Mouse (Mus musculus) right cerebral cortex, postnatal 36 days (tissue): ENCODE measurements at regions not wholly inside any gene's neighbourhood (a gene's known extent, or its start where the extent isn't known, plus 50 kb on each side); places are given as distances from the start of the nearest gene placed in this dataset.

Source experiments
- DNase-seq, 2 experiments: peaks; one replicate each; pipeline ENCODE4 v3.0.0; 2022; ENCODE audit warnings: low spot score in 2 of 2, mixed read lengths in 1 of 2

DNA sequence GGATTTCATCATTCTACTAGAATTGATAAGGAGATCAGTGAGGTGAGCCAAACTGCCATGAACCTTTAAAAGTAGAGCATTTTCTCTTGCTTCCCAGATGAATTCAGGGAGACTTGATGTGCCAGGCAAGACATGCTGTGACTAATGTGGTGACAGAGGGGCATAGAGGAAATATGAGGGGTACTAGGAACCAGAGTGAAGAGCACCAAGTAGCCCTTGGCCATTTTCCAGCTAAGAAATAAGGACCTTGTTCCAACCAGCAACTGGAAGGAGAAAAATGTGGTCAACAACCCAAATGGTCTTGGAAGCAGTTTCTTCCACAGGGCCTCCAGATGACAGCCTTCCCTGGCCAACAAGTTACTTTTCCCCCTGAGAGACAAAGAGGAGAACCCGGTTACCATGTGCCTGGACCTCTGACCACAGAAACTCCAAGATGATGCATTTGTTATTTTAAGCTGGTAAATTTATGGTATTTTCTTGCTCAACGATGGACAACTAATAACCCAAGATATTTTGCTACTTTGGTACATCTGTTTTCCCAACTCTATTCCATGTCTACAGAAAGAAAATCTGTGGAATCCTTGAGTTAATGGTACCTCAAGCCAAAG, 351.8 kb downstream of the Osr1 start:
- no peak for DNase-seq

DNA sequence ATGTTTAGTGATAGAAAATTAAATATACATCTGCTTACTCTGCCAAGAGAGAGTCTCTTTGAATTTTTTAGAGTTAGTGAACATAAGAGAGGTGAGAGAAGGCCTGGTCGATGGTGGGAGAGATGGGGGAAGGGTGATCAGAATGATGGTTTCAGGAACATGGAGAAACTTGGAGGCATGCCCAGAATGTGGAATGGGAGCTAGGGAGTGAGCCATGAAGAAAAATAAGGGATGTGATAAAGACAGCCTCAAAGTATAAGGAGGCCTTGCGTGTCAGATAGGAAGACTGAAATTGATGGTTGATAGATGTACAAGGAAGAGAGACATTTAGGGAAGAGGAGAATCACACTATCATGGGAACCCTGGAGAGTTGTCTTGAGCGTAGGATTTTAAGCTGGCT, 354.6 kb downstream of the Osr1 start:
- DNase-seq = no peak

DNA sequence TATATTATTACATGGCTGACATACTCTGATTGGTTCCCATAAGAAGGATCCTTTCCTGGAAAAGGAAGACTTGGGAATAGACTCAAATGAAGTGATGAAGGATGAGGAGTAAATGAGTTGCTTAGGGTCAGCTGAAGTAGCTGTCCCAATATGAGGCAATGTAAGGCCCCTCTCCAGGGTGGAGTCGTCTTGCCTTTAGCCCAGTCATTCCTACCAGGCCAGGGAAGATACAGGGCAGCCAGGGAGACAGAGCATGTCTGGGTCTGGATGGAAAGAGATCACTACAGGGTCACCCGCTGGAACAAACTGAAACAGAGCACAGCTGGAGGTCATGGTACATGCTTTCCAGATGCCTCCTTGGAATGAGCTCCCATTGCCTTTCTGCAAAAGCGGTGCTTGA, 364.2 kb downstream of the Osr1 start:
- no peak for DNase-seq

DNA sequence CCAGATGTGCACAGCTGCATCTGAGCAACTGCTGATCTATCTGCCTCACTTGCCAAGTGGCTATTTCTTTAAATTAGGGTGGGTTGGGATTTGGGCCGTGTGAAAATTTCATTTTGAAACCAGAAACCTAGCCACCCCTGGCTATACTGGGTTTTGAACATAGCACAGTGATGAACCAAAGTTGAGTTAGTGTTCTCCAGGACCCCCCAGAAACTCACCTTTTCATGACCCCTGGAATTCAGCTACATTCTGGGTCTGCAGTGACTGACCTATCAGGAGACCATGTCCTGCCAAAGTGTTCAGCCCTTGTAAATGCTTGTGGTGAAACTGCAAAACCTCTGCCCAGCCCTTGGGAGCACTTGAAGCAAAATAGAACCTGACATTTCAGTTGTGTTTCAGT, 371.4 kb downstream of the Osr1 start:
- DNase-seq = no peak

DNA sequence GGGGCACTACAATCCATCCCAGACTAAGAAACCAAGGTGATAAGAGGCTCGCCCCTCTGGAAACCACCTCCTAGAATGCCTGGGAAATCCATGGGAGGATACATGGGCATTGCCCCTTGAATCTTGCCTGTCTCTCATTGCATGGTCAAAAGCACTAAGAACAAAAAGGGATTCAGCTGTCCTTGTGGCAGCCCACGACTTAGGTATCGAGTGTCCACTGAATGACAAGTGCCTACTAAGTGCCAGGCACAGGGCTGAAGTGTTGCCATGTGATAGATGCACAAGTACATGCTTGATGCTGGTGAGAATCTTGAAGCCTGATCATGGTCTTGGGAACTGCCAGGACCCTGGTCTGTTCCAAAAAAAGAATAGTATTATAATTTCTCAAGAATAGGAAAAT, 371.9 kb downstream of the Osr1 start:
- no peak for DNase-seq

DNA sequence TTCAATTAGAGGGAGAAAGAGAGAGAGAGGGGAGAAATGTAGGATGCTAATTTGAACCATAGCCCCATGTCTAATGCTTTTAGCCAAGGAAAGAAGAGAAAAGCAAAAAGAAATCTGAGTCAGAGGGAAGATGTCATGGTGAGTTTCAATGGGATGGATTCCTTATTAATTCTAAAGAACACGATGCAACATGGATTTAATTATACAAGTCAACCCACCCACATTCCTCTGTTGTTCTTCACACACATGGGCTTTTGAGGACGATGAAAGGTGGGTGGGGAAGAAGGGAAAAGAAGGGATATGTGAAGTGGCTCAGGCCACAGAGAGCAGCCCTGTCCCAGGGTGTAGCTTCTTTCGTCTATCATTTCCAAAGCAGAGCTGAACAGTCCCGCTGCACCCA, 378.9 kb downstream of the Osr1 start:
- no peak for DNase-seq

DNA sequence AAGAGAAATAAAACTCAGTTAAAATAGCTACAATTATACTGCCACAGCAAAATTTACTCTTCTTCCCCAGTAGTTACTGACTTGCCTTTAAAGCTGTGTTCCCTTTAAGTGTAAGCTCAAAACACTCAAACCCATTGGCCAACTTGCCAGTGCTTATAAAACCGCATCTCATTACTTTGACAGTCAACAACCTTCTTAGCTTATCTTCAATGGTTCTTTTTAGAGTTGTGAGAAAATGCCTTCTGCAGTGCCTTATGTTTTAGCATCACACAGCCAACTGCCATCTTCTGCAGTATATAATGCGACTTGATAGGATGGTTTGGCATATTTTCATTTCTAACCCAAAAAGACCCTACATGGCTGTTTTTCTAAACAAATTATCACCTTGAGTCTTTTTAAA, 382.5 kb downstream of the Osr1 start:
- no peak for DNase-seq

DNA sequence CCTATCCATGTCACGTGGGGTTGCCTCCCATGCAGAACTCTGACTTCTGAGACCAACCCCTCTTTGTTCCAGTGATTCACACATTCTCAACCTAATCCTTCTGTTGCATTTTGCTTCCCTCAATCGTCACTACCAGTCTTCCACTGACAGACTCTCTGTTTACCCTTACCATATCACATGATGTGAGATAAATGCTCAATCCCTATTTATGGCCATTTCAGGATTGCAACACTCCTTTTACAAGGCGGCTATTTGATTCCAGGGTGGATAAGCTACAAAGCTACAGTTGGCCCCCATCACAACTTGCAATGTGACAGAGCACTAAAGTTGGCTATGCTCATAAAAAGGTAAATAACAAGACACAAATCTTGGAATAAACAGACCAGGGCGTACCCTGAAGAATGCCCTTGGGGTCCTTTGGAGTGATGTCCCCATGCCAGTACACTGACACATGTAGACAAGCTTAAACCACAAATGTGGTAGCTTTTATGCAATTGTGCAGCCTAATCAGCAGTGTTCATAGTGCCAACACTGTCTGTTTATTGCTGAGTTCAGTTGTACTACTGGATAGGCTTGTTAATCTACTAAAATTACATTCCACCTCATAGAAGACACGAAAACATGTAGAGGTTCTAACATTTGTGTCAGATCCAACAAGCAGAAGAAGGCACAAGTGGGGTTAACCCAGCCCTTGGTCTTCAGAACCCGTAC, 384.4 kb downstream of the Osr1 start:
- DNase-seq = no peak

DNA sequence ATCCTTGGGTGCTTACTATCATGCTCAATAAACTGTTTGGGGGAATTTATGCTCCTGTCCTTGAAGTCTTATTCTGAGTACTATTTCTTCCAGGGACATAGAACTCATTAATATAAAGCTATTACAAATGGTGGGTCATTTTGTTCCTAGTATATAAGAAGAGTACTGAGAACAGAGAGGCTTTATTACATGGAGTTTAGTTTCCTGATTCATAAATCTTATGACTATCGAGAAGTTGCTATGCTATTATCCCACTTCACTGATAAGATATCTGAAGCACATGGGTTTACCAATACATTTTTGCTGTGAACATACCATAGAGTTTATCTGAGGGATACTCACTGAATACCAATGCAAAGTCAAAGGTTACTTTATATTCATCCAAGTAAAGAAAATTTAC, 399.5 kb downstream of the Osr1 start:
- no peak for DNase-seq

DNA sequence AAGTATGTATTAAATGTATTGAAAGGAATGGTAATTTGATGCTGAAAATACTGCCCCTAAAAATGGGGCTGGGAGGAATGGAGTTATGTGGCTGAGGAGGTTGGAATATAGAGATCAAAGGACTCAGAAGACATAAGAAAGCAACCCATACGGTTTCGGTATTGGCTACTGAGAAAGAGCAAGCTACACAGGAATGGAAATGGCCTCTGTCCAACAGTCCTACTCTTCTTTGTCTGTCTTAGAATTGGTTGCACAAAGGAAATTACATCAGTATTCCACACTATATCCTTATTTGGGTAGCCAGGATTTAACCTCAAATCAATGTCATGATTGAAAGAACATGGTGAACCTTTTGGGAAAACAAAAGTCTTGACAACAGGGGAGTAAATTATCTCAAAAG, 399.0 kb upstream of the Nt5c1b start:
- DNase-seq = no peak

DNA sequence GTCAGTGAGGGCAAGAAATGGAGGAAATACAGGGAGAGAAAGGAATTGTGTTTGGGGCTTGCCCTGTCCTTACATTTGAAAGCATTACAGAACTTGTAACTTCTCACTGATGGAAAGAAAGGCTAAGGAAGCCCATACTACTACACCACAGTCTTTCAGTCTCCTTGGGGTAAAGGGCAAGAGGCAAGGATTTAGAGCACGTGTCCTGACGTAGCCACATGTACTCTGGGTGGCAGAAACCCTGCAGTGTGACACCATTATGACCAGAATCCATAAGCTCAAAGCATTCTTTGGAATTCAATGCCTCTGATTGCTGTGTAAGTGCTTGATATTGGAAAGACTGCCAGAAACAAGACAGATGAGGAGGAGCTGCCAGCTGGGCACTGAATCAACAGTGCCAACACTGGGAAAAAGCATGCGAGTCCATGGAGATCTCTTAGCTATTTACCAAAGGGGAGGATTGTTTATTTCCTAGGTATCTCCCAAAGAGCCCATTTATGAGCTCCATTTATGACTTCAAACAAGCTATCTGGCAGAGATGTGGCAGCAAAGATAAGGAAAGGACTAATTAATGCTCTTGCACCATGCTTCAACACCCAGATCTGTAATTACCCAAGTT, 391.2 kb upstream of the Nt5c1b start:
- no peak for DNase-seq

DNA sequence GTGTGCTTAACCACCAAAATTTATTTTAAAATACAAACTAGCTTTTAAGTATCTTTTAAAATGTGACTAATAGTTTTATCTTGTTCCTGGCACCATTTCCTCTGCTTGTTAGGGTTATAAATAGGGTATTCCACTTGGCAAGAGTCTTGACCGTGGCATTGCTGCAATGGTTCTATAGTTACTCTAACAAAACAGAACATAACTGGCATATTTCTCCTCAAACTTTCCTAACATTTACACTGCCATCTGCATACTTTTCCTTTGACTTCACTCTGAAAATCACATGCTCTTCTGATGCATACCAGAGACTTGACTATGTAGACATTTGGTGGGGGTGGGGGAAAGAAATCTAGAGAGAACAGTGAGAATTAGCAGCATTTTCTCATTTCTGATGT, 390.7 kb upstream of the Nt5c1b start:
- DNase-seq = no peak

DNA sequence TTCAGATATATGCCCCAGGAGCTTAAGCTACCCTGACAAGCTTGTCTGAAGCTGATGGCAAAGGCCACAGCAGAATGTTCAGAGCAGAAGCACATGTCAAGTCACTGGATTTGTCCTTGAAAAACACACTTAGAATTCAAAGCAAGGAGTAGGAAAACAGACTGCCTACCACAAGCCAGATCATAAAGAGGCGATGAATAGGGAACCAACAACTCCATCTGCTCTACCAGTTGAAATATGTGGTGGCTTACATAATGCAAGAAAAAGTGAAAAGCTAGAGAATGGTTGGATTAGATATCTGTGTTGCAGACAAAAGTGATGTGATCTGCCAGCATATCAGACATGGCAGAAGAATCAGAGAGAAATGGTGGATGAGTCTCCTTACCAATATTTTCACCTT, 378.5 kb upstream of the Nt5c1b start:
- no peak for DNase-seq

DNA sequence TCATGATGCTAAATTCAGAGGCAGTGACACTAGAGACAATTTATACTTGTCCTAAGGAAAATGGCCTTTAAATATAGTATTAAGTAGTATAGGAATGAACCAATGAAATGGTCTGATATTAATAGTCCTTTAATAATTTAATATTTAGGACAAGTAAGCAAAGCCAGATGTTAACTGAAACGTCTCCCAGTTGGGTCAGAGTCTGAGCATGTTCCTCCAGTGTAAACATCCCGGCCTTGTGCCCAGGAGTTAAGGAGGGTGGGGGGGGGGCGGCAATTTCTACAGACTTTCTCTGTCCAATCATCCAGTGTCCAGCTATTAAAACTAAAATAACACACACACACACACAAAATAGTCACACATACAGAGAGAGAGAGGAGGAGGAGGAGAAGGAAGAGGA, 374.1 kb upstream of the Nt5c1b start:
- no peak for DNase-seq

DNA sequence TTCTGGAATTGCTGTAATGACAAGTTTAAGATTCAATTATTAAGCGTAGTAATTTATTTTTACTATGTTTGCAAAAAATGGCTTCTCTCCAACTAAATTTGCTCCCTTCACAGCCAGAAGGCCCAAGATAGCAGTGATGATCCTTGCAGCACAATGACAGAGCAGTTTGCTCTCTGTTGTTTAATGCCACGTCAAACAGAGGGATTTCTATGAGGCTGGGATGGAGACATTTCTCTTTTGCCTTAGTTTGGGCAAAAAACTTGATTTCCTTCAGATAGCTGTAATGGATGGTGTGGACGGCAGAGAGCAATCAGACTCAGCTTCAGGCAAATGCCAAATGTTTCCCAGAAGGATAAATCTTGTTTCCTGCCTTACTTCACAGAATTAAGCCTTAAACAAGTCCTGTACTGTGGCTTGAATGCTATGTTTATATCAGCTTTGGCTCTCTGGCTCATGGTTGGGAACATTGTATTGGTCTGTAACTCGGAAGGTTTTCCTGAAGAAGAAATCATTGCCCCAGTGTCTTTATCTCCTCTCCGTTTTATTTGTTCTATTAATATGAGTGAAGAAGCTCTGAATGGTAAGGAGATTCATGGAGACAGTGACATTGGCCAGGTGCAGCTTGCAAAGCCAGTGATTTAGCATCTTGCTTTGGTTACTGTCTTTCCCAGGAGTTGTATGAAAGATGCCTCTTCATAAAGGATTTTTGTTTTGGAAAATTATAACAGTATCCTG, 373.2 kb upstream of the Nt5c1b start:
- DNase-seq = no peak

DNA sequence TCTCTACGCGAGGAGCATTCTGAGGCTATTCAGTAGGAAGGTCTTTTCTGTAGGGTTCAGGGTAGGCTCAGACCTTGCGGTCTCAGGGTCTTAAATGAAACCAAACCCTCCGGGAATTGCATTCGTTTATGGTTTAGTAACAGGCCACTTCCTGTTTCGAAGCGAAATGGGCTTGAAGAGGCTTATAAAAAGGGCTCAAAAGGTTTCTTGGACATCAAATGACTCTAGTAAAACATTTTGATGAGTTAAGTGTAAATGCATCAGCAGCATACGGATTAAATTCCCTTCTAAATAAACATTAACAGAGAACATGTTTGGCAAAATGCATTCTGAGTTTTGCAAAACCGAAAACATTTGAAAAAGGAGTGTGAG, 372.6 kb upstream of the Nt5c1b start:
- no peak for DNase-seq

DNA sequence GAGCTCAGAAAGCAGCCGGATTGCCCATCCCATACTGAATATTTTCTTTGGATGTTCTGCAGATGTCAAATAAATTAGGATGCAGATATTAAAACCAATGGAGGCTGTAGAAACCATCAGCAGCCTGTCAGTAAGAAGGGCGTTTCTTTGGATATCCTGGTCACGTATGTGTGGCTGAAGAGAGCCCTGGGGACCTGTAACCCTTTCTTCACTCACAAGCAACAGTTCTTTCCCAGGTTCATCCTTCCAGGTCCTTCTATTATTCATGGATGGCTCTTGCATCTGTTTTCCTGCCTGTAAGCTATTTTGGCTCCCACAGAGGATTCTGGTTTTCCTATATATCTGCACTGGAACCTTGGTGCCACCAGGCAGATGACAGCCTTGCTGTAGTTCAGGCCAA, 372.2 kb upstream of the Nt5c1b start:
- DNase-seq = no peak

DNA sequence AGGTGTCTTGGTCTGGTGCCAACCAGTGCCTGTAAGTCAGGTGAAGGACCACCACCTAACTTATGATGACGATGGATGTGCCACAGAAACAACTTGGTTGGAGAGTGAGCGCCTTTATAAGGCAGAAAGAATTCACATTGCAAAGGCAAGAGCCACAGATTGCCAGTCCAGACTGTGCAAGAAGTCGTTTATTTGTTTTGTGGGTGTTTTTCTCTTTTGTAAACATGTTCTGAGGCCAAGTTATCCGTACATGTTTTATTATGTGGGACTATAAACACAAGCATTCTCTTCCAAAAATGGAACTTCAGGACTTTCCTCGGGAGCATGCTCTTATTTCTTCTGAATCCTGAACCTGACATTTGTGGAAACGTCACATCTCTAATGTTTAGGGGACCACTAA, 369.8 kb upstream of the Nt5c1b start:
- DNase-seq = no peak

DNA sequence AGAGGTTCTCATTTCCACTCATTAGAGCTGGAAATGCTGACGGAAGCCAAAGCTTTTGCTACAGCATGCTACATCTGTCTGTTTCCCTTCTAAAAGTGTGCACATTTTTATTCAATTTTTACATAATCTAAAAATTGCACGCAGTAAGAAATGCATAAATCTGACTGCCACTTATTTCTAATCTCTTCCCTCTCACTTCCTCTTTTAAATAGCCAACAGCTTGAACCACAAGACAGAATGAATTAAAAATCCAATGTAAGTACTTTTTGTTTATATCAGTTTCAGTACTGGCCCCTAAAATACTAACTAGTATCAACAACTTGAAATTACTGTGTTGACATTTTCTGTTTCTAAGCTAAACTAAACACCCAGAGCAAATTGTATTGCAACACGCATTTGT, 361.3 kb upstream of the Nt5c1b start:
- DNase-seq = no peak

DNA sequence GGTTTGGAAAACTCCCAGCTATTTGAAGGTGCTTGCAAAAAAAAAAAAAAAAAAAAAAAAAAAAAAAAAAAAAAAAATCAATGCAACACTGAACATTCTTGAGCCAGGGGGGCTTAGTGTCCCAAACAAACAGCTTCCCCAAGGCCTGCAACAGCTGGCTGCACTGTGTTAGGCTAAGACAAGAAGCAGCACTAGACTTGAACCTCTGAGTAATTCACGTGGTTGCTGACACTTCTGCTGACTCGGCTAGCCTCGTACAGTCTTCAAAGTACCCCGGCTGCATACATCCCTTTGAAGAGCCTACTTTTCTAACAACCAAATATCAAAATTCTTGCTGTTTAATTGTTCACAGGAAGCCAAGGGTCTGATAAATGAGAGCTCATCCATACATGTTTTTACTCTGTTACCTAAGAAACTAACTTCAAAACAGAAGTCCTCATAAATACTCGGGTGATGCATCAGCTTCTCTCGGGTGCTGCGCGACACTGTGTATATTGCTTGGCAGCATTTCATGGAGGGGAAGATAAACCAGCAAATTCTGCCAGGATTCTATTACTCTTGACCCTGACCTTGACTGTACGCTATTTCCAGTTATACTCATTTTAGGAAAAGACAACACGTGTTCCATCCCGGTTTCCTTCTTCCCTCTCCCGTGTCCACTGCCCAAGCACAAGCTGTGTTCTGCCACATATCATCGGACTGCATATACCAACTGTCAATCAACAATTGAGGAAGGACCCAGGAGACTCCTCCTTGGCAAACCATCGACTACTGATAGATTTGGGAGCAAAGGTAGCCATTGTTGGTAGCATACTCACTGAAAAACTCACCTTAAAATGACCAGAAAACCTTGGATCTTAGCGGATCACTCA, 352.8 kb upstream of the Nt5c1b start:
- no peak for DNase-seq

DNA sequence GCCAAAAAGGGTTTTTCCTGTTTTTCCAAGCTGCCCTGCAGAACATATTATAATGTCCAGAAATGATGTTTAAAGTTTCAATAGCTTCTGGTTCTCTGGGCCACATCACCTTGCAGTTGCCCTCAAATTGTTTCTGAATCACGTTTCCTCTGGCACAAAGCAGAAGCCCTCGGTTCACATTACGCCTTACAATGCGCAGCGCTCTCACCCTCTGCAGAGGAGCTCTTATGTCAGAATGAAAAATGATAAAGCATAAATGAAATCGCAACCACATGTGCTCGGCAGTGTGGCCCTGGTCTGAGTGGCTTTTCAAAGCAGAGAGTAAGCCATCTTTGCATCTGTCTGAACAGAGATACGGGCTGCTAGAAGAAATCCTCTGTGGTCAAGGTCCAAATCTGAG, 334.3 kb upstream of the Nt5c1b start:
- no peak for DNase-seq

DNA sequence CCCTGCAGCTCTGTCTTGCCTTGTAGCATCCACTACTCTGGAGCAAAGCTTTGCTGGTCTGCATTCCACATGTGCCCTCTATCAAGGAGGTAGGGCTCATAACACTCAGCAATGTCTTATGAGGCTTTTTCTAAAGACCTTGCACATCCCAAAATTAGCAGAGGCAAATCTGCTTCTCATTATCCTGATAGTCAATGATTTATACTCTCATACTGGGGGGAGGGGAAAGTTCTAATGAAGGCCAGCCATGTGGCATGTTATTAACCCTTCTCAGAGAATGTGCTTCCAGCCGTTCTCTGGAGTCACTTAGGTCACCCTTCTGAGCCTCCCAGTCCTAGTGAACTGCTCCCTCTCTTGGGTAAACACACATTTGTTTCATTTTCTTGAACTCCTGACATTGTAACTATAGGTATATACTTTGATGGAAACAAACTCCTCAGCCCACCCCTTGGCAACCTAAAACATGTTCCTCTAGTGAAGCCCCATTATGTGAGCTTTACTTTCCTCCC, 307.7 kb upstream of the Nt5c1b start:
- no peak for DNase-seq
